Mouse (Mus musculus): ENCODE results near the gene Psmc3ip.
A peak's percentile ranks its signal among the peaks of the same experiment; 100 is the strongest.
"Not testable (repeated sequence)": the region's sequence is repeated elsewhere in the genome, so short reads cannot be mapped to it uniquely, and the experiment has no call there.

The Psmc3ip gene

DNA sequence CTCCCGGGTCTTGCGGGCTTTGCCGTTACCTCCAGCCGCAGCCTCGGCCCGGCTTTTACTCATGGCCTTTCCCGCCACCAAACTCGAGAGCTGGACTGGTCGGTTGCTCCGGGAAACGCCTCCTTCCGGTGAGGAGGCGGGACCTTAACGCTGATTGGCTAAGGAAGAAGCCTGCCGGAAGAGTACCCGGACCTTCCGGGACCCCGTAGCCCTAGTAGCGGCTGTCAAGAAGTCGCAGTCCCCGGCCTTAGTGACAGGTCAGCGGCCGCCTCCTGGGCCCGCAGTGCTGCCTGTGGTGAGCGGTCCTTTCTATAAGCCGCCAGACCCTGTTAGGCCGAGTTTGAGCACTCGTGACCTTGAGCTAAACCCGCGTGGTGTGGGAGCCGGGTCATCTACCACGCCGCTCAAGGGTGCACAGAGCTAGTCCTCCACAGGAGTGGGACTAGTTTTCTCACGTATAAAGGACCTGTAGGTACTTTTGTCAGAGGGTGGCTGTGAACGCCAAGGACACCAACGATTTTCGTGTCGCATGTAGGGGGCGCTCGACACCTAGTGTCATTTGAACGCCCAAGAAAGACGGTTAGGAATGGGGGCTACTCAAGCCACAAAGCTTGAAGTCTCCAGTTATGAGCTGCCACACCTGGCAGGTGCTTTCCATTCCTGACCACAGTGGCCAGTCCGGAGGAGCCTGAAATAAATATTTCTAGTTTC is at the start of gene Psmc3ip:
Gene Psmc3ip, minus strand, starts transcription at position 123 of the 711 bp plus-strand sequence.
- peak; percentile 94 for DNase-seq

DNA sequence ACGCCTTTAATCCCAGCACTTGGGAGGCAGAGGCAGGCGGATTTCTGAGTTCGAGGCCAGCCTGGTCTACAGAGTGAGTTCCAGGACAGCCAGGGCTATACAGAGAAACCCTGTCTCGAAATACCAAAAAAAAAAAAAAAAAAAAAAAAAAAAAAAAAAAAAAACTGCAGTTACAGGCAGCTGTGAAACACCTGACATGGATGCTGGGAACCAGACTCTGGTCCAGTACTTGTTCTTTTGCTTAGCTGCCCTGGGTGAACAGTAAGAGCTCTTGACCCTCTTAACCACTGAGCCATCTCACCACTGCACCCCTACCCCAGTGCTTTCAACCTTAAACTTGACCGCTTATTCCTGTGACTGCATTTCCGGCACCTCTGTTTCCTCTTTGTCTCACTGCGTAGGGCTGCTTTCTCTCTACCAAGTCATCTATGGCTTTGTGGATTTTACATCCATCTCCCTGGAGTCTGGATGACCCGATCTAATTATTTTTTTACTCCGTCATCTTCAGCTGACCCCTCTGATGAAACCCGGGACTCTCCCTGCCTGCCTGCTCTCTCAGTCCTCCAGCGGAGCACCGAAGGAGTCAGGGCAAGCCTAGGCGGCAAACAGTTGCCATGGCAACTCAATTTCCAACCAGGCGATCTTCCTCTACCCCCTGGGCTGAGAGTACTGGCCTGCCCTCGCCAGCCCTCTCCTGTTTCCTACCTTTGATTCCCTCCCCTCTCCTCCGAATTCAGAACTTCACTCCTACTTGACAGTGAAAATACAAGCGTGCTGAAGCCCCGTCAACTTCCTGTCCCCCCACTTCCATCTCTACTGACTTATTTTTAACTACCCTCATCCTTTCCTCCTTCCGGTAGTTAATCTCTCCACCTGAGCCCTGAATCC is 48.3 kb upstream of the Psmc3ip start:
- DNase-seq: no peak

DNA sequence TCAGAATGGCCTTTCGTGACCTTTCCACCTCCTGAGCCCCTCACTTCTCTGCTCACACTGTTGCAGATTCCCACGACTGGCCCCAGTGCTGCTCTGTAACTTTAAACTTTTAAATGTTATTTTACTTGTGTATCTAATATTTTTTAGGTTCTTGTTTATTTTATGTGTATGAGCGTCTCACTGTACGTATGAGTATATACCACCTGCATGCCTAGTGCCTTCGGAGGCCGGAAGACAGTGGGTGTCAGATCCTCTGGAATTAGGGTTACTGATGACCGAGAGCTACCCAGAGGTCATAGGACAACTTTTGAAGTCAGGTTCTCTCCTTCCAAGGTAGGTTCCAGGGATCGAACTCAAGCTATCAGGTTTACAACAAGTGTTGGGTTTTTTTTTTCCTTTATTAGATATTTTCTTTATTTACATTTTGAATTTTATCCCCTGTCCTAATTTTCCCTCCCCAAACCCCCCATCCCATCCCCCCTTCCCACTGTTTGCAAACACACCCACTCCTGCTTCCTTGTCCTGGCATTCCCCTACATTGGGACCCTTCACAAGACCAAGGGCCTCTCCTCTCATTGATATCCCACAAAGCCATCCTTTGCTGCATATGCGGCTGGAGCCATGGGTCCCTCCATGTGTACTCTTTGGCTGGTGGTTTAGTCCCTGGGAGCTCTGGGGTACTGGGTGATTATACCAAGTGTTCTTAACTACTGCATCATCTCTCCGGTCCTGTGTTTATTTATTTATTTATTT is 47.2 kb upstream of the Psmc3ip start:
- no peak for DNase-seq

DNA sequence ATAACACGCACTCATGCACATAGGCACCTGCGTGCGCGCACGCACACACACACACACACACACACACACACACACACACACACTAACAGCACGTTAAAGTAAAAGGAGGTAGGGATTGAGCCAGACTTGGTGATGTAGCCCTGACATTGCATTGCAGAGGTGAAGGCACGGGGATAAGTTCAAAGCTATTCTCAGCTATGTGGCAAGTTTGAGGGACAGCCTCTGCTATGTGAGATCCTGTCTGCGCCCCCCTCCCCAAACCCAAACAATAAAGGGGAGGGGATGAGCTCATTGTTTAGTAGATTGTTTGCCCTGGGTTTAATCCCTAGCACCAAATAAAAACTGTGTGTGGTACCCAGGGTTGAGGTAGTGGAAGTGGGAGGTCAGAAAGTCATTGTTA is 45.9 kb upstream of the Psmc3ip start:
- no peak for DNase-seq

DNA sequence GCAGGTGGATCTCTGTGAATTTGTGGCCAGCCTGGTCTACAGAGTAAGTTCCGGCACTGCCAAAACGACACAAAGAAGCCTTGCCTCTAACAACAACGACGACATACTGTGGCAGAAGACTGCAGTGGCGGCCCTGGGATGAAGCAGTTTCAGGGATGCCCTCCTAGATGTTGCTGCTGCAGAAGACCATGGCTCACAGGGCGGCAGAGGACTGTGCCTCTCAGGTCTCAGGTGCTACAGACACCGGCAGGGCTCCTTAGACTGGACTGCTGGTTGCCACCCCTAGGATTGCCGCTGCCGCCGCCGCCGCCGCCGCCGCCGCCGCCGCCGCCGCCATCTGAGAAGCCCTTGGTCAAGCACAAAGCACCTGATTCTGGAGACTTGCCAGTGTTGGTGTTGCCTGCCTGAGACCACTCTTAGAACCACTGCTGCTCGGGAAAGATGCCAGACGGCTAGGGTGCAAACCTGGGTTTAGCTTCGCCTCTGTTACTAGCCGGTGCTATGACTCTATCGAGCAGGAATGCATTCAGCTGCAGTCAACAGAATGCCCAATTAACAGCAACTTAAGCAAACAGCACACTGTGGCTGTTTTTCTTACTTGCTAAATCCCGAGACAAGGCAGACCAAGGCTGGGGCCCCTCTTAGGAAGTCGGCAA is 45.1 kb upstream of the Psmc3ip start:
- DNase-seq: no peak

DNA sequence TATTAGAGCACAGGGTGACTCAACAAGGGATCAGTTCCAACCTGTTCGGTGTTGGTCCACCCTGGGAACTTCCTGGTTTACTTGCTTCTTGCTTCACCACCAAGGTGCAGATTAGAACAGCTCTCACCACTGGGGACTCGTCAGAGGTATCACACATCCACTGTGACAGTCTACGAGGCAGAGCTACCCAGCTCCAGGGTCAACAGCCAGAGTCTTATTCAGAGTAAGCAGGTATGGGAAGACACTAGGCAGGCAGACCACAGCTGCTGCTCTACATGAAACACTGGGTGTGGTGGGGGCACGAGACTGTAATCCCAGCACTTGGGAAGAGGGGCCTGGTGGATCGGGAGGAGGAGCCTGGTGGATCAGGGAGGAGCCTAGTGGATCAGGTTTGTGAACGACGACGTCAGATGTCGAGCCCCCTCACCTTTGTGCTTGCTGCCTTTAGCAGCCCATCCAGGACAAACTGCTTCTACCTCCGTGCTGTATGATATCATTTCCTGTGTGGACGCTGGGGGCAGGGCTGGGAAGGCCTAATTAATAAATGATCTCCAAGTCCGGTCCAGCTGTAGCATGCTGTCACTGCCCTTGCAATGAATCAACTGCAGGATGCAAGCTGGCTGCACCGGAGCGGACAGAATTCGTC is 43.4 kb upstream of the Psmc3ip start:
- no peak for DNase-seq

DNA sequence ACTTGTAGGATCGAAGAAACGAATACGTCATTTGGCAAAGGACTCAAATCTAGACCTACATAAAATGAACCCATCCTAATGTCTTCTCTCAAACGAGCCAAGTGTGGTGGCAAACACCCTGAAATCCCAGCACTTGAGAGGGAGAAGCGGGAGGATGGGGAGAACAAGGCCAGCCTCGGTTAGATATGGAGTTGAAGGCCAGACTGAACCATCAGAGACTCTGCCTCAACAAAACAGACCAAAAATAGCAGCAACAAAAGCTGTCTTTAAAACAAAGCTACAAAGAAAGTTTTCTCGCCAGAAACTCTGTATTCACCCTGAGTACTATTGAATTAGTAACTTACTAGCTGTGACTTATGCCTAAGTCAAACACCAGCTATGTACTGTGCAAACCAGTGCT is 41.8 kb upstream of the Psmc3ip start:
- no peak for DNase-seq

DNA sequence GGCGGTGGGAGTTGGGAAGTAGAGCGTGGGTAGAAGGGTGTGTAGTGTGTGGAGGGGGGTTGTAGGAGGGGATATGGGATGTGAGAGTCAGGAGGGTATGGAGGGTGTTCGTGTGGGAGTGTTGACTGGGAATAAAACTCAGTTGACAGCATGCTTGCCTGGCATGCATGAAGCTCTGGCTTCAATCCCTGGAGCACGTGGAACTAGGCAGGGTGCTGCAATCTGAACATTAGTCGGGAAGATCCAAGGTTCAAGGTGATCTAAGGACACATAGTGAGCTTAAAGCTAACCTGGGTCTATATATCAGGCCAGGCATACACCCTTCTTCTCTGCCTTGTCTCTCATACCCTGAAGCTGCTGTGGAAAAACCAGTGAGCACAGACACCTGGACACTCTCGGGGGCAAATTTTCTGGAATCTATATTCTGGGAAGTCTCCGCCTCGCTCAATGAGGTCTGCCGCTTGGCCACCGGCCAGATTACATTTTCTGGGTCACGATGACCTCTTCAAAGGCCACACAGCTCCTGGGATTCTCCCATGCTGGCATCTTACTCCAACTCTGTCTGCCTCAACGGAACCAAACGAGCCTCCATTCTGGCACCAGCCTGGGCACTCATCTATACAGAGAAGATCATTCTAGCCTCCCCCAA is 39.1 kb upstream of the Psmc3ip start:
- DNase-seq: no peak

DNA sequence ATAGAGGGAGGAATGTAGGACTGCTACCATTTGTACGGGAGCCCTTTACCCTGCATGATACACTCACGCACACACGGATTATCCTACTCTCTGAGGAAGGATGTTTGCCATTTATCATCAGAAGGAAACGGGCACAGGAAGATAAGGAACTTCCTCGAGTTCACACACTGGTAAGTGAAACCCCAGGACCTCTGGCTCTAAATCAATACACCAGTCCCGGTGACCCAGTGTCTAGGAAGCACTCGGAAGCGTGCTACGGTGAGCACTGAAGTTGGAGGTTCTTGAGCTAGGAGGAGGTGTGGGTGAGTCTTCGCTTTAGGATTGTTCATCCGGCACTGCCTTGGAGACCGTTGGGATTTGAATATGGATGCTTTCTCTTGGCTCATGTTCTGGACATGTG is 37.8 kb upstream of the Psmc3ip start:
- DNase-seq: no peak

DNA sequence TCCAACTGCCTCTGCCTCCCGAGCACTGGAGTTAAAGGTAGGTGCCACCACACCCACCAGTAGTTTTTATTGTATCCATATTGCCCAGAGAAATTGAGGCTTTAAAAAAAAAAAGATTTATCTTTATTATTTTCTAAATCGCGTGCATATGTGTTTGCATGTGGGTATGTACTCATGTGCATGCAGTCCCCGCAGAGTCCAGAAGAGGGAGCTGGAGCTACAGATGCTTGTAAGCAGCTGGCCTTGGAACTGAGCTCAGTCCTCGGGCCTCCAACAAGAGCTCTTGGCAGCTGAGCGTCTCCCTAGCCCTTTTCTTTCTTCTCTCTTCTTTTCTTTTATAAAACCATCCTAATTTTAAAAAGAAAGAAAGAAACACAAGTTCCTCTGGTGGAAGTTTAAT is 36.5 kb upstream of the Psmc3ip start:
- no peak for DNase-seq

DNA sequence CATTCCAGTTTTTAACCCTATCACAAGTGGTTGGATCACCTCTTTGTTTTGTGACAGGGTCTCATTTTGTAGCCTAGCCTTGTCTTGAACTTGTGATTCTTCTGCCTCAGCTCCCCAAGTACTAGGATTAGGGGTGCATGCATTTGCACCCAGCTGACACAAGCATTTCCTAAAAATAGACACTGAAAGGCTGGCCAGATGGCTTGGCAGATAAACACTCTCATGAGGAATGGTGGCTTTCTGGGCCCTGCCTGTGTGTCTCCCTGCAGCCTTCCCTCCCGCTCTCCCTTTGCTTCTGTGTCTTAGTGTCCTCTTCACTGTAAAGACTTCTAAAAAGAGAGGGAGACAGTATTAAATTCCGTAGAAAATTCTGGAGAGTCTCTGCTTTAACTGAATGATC is 36.0 kb upstream of the Psmc3ip start:
- DNase-seq: no peak

DNA sequence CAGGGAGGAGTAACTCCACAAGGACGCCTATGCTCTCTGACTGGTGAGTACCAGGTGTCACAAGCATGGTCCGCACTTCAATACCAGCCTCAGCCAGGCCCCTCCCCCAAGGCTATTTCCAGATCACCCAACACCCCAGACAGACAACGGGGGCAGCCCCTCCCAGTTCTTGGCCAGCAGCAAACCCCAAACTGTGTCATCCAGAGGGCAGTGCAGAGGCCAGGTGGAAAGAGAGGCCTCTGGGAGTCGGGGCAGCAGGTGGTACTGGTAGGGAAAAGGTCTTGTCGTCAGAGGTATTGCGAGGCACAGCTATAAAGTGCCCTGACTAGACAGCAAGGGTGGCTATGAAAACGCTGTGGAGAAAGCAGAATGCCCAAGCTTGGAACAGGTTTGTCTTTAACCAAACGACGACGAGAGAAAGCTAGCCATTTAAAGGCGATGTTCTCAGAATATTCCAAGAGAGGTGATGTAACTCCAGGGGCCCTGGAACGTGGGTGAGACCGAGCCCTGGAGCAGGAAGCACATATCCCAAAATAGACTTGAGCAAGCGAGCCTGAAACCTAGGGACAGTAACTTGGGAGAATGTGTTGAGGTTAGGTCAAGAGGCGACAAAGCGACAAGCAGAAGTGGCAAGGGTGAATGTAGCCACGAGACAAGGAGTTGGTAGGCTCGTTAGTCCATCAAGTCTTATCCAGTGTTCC is 35.0 kb upstream of the Psmc3ip start:
- no peak for DNase-seq

DNA sequence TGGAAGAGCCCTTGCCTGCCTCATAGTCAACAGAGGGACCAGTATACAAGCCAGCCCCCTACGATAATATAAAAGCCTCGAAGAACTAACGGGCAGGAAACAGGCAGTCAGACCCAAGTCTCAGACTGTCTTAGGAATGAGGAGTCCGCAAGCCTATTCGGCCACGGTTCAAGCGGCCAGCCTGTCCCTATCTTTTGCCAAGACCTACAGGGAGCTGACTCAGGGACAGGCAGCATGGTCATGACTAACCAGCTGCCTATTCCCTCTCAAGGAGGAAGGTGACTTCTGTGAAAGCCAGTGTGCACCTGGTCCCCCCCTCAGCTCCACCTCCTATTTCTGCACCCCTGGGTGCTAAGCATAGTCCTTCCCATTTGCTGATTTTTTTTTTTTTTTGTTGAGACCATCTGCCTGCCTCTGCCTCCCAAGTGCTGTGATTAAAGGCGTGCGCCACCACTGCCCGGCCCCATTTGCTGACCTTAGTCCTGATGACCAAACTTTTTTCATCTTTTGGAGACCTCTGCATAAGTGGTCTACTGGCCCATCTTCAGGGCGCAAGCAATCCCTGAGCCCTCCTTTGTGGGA is 33.9 kb upstream of the Psmc3ip start:
- no peak for DNase-seq

DNA sequence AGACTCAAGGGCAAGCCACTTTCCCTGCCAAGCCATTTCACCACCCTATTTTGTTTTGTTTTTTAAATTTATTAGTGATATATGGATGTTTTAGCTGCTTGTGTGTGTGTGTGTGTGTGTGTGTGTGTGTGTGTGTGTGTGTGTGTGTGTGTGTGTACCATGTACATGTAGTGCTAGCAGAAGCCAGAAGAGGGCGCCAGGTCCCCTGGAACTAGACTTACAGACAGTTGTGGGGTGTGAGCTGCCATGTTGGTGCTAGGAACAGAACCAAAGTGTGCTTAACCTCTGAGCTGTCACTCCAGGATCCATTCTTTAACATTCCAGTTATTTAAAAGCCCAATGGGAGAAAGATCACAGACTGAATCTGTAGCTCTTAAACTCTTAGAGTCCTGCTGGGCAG is 31.8 kb upstream of the Psmc3ip start:
- no peak for DNase-seq

DNA sequence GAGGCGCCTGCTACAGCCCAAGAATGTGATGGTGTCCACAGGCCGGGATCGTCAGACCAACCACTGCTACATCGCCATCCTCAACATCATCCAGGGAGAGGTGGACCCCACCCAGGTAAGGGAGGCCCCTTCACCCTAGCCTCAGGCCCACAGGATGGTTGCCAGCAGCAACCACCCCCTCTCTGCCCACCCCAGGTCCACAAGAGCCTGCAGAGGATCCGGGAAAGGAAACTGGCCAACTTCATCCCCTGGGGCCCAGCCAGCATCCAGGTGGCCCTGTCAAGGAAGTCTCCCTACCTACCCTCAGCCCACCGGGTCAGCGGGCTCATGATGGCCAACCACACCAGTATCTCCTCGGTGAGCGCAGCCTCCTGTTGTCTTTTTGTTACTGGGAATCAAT is 29.8 kb upstream of the Psmc3ip start:
- not testable (repeated sequence) for DNase-seq

DNA sequence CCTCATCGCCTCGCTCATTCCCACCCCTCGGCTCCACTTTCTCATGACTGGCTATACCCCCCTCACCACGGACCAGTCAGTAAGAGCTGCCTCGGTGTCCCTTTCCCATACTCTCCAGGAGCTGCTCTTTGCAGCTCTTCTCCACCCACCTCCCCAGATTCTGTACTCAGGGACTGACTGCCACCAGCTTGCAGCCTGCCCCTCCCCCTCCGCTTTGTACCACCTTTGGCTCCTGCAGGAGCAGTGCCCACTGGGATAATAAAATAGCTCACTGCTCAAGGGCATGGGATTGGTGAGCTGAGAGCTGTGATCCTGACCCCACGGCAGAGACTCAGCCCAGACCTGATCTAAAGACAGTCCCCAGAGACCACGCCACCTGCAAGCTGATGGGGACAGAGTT is 29.3 kb upstream of the Psmc3ip start:
- not testable (repeated sequence) for DNase-seq

DNA sequence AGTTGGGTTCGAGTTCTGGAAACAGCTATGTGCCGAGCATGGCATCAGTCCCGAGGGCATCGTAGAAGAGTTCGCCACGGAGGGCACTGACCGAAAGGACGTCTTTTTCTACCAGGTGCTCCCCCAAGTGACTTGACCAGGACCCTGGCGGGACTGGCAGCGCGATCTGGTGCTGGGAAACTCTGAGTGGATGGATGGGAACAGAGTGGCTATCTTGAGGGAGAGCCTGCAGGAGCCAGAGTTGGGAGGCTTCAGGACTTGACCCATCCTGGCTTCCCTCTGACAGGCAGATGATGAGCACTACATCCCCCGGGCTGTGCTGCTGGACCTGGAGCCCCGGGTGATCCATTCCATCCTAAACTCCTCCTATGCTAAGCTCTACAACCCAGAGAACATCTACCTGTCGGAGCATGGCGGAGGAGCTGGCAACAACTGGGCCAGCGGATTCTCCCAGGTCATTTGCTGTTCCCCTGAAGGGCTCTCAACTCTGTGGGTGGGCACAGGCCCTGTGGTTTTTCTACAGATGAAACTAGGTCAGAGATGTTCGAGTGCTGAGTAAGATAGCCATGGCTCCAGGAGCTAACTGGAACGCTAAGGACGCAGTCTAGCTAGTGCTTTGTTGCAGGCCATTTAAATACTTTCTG is 25.4 kb upstream of the Psmc3ip start:
- no peak for DNase-seq

DNA sequence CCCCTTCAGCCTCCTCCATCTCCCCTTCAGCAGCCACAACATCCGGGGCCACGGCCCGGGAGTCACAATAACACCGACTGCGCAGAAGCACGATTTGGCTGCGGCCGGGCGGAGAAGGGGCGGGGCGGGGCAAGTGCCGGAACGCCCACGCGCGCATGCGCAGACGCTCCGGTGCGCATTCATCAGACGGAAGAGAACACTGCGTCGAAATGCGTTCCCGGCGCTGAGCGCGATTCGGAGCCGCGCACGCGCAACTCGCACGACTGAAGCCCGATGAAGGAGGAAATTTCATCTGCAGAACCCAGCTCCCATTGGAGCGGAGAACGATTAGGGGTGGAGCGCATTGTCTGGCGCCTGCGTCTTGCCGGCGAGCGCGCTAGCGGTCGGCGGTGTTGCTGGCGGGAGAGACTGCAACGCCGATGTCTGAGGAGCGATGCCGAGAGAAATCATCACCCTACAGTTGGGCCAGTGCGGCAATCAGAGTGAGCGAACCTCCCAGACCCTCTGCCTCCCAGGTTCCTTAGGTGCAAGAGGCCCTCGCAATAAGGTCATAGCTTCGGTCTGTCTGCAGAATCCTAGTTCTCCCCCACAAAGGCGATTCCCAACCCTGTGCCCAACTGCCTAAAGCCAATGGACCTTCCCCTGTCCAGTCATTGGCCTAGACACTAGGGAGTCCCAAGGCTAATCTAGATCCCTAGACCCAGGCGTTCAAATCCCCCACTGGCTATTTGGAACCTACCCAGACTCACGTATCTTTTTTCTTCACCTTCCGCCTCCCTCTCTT is 24.7 kb upstream of the Psmc3ip start, which contains the start of the genes Retreg3 and Tubg1:
Gene Retreg3, minus strand, starts transcription at position 133 of the 784 bp plus-strand sequence.
Gene Tubg1, plus strand, starts transcription at position 178 of the 784 bp plus-strand sequence.
- DNase-seq: peak; percentile 98

DNA sequence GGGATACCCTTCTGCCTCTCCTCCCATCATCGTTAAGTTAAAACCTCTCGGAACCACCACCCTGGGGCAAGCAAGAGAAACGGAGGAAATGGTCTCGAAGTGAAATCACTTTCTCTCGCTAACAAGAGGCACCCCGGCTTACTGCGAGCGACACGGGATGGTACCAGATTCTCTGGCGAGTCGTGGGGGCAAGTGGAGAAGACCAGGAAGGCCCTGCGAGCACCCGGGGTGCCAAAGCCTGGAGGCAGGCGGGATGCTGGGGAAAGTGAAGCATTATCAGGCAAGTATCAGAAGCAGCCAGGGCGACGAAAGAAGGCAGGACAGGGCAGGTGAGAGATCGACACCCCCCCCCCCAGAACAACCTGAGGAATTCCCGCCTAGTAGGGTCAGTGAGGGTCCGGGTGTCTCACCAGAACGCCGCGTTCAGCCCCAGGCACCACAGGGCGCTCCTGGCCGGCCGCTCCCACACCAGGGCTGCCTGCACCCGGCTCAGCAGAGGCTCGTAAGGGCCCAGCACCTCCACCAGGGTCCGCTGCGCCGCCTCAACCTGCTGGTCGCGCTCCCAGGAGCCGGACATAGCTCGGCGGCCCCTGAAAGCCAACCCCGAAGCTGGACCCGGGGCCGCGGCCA is 24.0 kb upstream of the Psmc3ip start:
- DNase-seq: no peak

Data from right cerebral cortex, postnatal 25 days (tissue).